Mouse (Mus musculus) ES-Bruce4 (cell line): ENCODE data around the gene Ckm. TPM values are rescaled to one million over a fixed set of nuclear protein-coding genes. Genes with fewer than 3 reads are reported as not detected.

Experiments used
- H3K27ac ChIP-seq: 2 replicates; pipeline ENCODE4 v1.5.1; 2012; ENCODE audit warnings: low read length, inconsistent platforms; ENCODE audit not compliant: insufficient read depth
- H3K27me3 ChIP-seq: 2 replicates; pipeline ENCODE4 v1.6.1; 2012; ENCODE audit warnings: mild to moderate bottlenecking, low read length, inconsistent platforms; ENCODE audit not compliant: control insufficient read depth, poor library complexity, insufficient read depth, severe bottlenecking
- H3K36me3 ChIP-seq: 2 replicates; pipeline ENCODE4 v1.6.1; 2012; ENCODE audit warnings: inconsistent platforms, mild to moderate bottlenecking, low read length, moderate library complexity; ENCODE audit not compliant: control insufficient read depth, poor library complexity, insufficient read depth, severe bottlenecking
- H3K4me1 ChIP-seq: one replicate; pipeline ENCODE4 v1.8.1; 2011; ENCODE audit warnings: low read length; ENCODE audit not compliant: control insufficient read depth, insufficient read depth
- H3K4me3 ChIP-seq: 2 replicates; pipeline ENCODE4 v1.5.1; 2011; ENCODE audit warnings: low read depth, mild to moderate bottlenecking, low read length
- H3K9ac ChIP-seq: 2 replicates; pipeline ENCODE4 v1.6.1; 2012; ENCODE audit warnings: low read depth, mild to moderate bottlenecking, inconsistent platforms; ENCODE audit not compliant: poor library complexity, severe bottlenecking
- H3K9me3 ChIP-seq: replicated peaks from 2 replicates; pipeline ENCODE4 v1.6.1; 2012; ENCODE audit warnings: mild to moderate bottlenecking, low read length, inconsistent platforms; ENCODE audit not compliant: control insufficient read depth, poor library complexity, insufficient read depth, severe bottlenecking
- CTCF ChIP-seq: IDR thresholded peaks from one replicate; pipeline ENCODE4 v1.8.1; 2011; ENCODE audit warnings: low read depth, low read length
- EP300 ChIP-seq: IDR thresholded peaks from 2 replicates; pipeline ENCODE4 v1.6.1; 2011; ENCODE audit warnings: low read depth, low read length; ENCODE audit not compliant: insufficient read depth
- POLR2A ChIP-seq: IDR thresholded peaks from one replicate; pipeline ENCODE4 v1.8.1; 2011; ENCODE audit warnings: low read length; ENCODE audit not compliant: insufficient read depth
- polyA plus RNA-seq: library from polyadenylated mRNA; stranded (reverse); fragments of >200 nt; gene quantifications from 2 replicates; pipeline ENCODE4 v1.2.4, GENCODE M21; 2011; ENCODE audit warnings: low read depth; ENCODE audit not compliant: missing spikeins, insufficient read depth, insufficient read length

Gene Ckm
- polyA plus RNA-seq, 1 experiment, result not detected

GRCm38 (mm10) chr7:19399496-19400280 lies 4.9 kb upstream of the Ckm start:
- peak overlapping the region; percentile 60 for H3K9ac ChIP-seq
- H3K27ac ChIP-seq, result no peak overlapping the region
- no peak for TF ChIP-seq CTCF
- peak; percentile 11 for TF ChIP-seq POLR2A
- TF ChIP-seq EP300, result no peak
- H3K27me3 ChIP-seq, result no peaks in the 10 kb centered on the region
- H3K4me1 ChIP-seq, result no peaks in the 10 kb centered on the region
- H3K9me3 ChIP-seq, result no peaks in the 10 kb centered on the region; the same call in 1 of the 2 replicates
- H3K4me3 ChIP-seq, result peak overlapping the region; percentile 70
- peaks cover 6% of the 10 kb centered on the region; the same call in 1 of the 2 replicates for H3K36me3 ChIP-seq

- Histone ChIP-seq H3K9ac (no peak overlapping the region), H3K4me1 (no peaks in the 10 kb centered on the region), H3K27me3 (no peaks in the 10 kb centered on the region), H3K4me3 (no peak overlapping the region), H3K36me3 (no peaks in the 10 kb centered on the region), H3K27ac (no peak overlapping the region), H3K9me3 (no peaks in the 10 kb centered on the region; the same call in 1 of the 2 replicates)
- TF ChIP-seq CTCF (peak; percentile 42), POLR2A (no peak)
Observed at GRCm38 (mm10) chr7:19400946-19401345, 3.6 kb upstream of the Ckm start.

- H3K4me1 ChIP-seq, result no peaks in the 10 kb centered on the region
- no peaks in the 10 kb centered on the region; the same call in 1 of the 2 replicates for H3K9me3 ChIP-seq
- H3K9ac ChIP-seq, result no peak overlapping the region
- TF ChIP-seq CTCF (no peak), EP300 (no peak), POLR2A (no peak)
- no peaks in the 10 kb centered on the region for H3K27me3 ChIP-seq
- no peak overlapping the region for H3K27ac ChIP-seq
- H3K36me3 ChIP-seq, result no peaks in the 10 kb centered on the region
- H3K4me3 ChIP-seq, result no peak overlapping the region
Observed at GRCm38 (mm10) chr7:19402535-19403112, 2.0 kb upstream of the Ckm start.

- peak within 1 kb of the TSS; percentile 92 for H3K4me3 ChIP-seq
- H3K4me1 ChIP-seq, result no peaks in the 10 kb centered on the region
- H3K9me3 ChIP-seq, result no peaks in the 10 kb centered on the region; the same call in 1 of the 2 replicates
- TF ChIP-seq EP300 (no peak), POLR2A (no peak), CTCF (no peak)
- no peaks in the 10 kb centered on the region for H3K27me3 ChIP-seq
- H3K27ac ChIP-seq, result no peak within 1 kb of the TSS
- H3K9ac ChIP-seq, result peak within 1 kb of the TSS; percentile 68
- H3K36me3 ChIP-seq, result no peaks in the 10 kb centered on the region
Observed at GRCm38 (mm10) chr7:19403731-19404296, 762 bp upstream of the Ckm start, which contains the start of gene Klc3. TSS of gene Klc3 (minus strand) at chr7:19404104.

- no peaks in the 10 kb centered on the region; the same call in 1 of the 2 replicates for H3K9me3 ChIP-seq
- no peak for TF ChIP-seq POLR2A
- peak; percentile 95 for TF ChIP-seq CTCF
- H3K4me3 ChIP-seq, result peak overlapping the region; percentile 4; the same call in 1 of the 2 replicates
Observed at GRCm38 (mm10) chr7:19405417-19405816, 841 bp downstream of the Ckm start.

GRCm38 (mm10) chr7:19409753-19410152 lies 5.2 kb downstream of the Ckm start:
- TF ChIP-seq CTCF (no peak), POLR2A (no peak), EP300 (no peak)
- Histone ChIP-seq H3K36me3 (no peaks in the 10 kb centered on the region), H3K9ac (no peak overlapping the region), H3K4me1 (no peaks in the 10 kb centered on the region), H3K9me3 (no peaks in the 10 kb centered on the region), H3K27ac (no peak overlapping the region), H3K27me3 (no peaks in the 10 kb centered on the region), H3K4me3 (no peak overlapping the region)

More at GRCm38 (mm10) chr7:19405417-19405816, 841 bp downstream of the Ckm start:
- H3K9ac ChIP-seq, result no peak overlapping the region
- no peaks in the 10 kb centered on the region for H3K27me3 ChIP-seq
- H3K36me3 ChIP-seq, result no peaks in the 10 kb centered on the region
- H3K27ac ChIP-seq, result no peak overlapping the region
- no peaks in the 10 kb centered on the region for H3K4me1 ChIP-seq
